Mouse (Mus musculus) forebrain, embryonic 15.5 days (tissue): ENCODE data around the gene Wipi1. TPM values are rescaled to one million over a fixed set of nuclear protein-coding genes. Genes with fewer than 3 reads are reported as not detected.

Experiments used
- polyA plus RNA-seq: library from polyadenylated mRNA; unstranded; fragments of >200 nt; fragmentation: Nextera tagmentation; extraction: Ambion mirVana; gene quantifications from 2 replicates; pipeline ENCODE4 v1.2.1, GENCODE M21; 2015

The Wipi1 gene
- polyA plus RNA-seq, 1 experiment from 2014 or later: 13.0 TPM

Other genes with a start within 250 kb of the Wipi1 start
- 17.4 and 18.5 TPM in 2 replicates for gene Gna13, start 249.1 kb downstream of the Wipi1 start, polyA plus RNA-seq
- not detected in 2 replicates for gene 9930022D16Rik, start 198.1 kb downstream of the Wipi1 start, polyA plus RNA-seq
- 67.3 and 72.6 TPM in 2 replicates for gene Amz2, start 186.0 kb downstream of the Wipi1 start, polyA plus RNA-seq
- 4.0 and 6.0 TPM in 2 replicates for gene Arsg, start 138.6 kb downstream of the Wipi1 start, polyA plus RNA-seq
- 3.7 and 5.1 TPM in 2 replicates for gene Slc16a6, start 138.4 kb downstream of the Wipi1 start, polyA plus RNA-seq
- gene Prkar1a, start 37.4 kb upstream of the Wipi1 start, polyA plus RNA-seq: 472 and 496 TPM in 2 replicates
- 1.7 and 1.8 TPM in 2 replicates for gene Fam20a, start 110.3 kb upstream of the Wipi1 start, polyA plus RNA-seq
- gene 1700012B07Rik, start 216.1 kb upstream of the Wipi1 start, polyA plus RNA-seq: not detected in 2 replicates